Mouse (Mus musculus): ENCODE data around the gene Gas8. TPM values are rescaled to one million over a fixed set of nuclear protein-coding genes. Genes with fewer than 3 reads are reported as not detected.
A peak's percentile ranks its signal among the peaks of the same experiment; 100 is the strongest.
"Not testable (repeated sequence)": the region's sequence is repeated elsewhere in the genome, so short reads cannot be mapped to it uniquely, and the experiment has no call there.

Gas8 gene
- polyA plus RNA-seq (2015; fragmentation: Nextera tagmentation; extraction: Ambion mirVana), result 2.5 and 2.7 TPM in 2 replicates

- peak within 1 kb of the TSS; percentile 64 for H3K4me3 ChIP-seq (ENCODE audit: low read depth, low read length)
- H3K27me3 ChIP-seq (ENCODE audit: control insufficient read depth, insufficient read depth, low read depth, low read length), result peaks cover 33% of the 10 kb centered on the region
- peak within 1 kb of the TSS; percentile 72 for H3K4me2 ChIP-seq (ENCODE audit: low read depth, low read length)
- peak within 1 kb of the TSS; percentile 38 for H3K9ac ChIP-seq (ENCODE audit: low read depth, low read length)
- peaks cover 13% of the 10 kb centered on the region for H3K4me1 ChIP-seq (ENCODE audit: control insufficient read depth, low read depth, low read length)
- no peaks in the 10 kb centered on the region for H3K9me3 ChIP-seq (replicated peaks; ENCODE audit: control insufficient read depth, low read length)
- H3K36me3 ChIP-seq (ENCODE audit: control insufficient read depth, insufficient read depth), result no peaks in the 10 kb centered on the region
- 0% methylated on average over 20 of the region's 20 CpGs for WGBS (ENCODE audit: insufficient replicate concordance)
- no peak within 1 kb of the TSS for H3K27ac ChIP-seq (ENCODE audit: low read length)
- peak; percentile 91 for ATAC-seq (ENCODE audit: low read depth)
Measured at GRCm38 (mm10) chr8:123518667-123519066, at the start of gene Gas8. TSS of gene Gas8 (plus strand) at chr8:123518834.

- H3K9ac ChIP-seq (ENCODE audit: low read depth, low read length); H3K4me1 ChIP-seq (ENCODE audit: control insufficient read depth, low read depth, low read length); H3K9me3 ChIP-seq (replicated peaks; ENCODE audit: control insufficient read depth, low read length); H3K36me3 ChIP-seq (ENCODE audit: control insufficient read depth, insufficient read depth); ATAC-seq (ENCODE audit: low read depth); H3K27me3 ChIP-seq (ENCODE audit: control insufficient read depth, insufficient read depth, low read depth, low read length): not testable (repeated sequence)
- 57% methylated on average over 6 of the region's 6 CpGs for WGBS (ENCODE audit: insufficient replicate concordance)
- Histone ChIP-seq H3K4me3 (ENCODE audit: low read depth, low read length) (peak overlapping the region; percentile 13; the same call in 1 of the 2 replicates), H3K4me2 (ENCODE audit: low read depth, low read length) (0 out of 2 replicates have a peak overlapping the region, but pooled peaks have one; percentile 9), H3K27ac (ENCODE audit: low read length) (peak overlapping the region; percentile 37)
Measured at GRCm38 (mm10) chr8:123472991-123473390, 45.6 kb upstream of the Gas8 start.

GRCm38 (mm10) chr8:123474549-123474948 is 44.1 kb upstream of the Gas8 start:
- not testable (repeated sequence) for H3K9ac ChIP-seq (ENCODE audit: low read depth, low read length); H3K27ac ChIP-seq (ENCODE audit: low read length); H3K4me2 ChIP-seq (ENCODE audit: low read depth, low read length); H3K27me3 ChIP-seq (ENCODE audit: control insufficient read depth, insufficient read depth, low read depth, low read length); H3K36me3 ChIP-seq (ENCODE audit: control insufficient read depth, insufficient read depth); H3K4me3 ChIP-seq (ENCODE audit: low read depth, low read length); H3K9me3 ChIP-seq (replicated peaks; ENCODE audit: control insufficient read depth, low read length); ATAC-seq (ENCODE audit: low read depth)
- WGBS (ENCODE audit: insufficient replicate concordance), result 26% methylated on average over 5 of the region's 5 CpGs
- H3K4me1 ChIP-seq (ENCODE audit: control insufficient read depth, low read depth, low read length), result peaks cover 18% of the 10 kb centered on the region

- peaks cover 10% of the 10 kb centered on the region; the same call in 1 of the 2 replicates for H3K36me3 ChIP-seq (ENCODE audit: control insufficient read depth, insufficient read depth)
- H3K9me3 ChIP-seq (replicated peaks; ENCODE audit: control insufficient read depth, low read length), result no peaks in the 10 kb centered on the region
- no peak; the same call in 1 of the 2 replicates for ATAC-seq (ENCODE audit: low read depth)
- H3K4me1 ChIP-seq (ENCODE audit: control insufficient read depth, low read depth, low read length), result peaks cover 18% of the 10 kb centered on the region
- H3K27me3 ChIP-seq (ENCODE audit: control insufficient read depth, insufficient read depth, low read depth, low read length), result no peaks in the 10 kb centered on the region
- WGBS (ENCODE audit: insufficient replicate concordance), result 10% methylated on average over 34 of the region's 34 CpGs
- peak overlapping the region; percentile 80 for H3K4me3 ChIP-seq (ENCODE audit: low read depth, low read length)
- peak overlapping the region; percentile 87 for H3K27ac ChIP-seq (ENCODE audit: low read length)
- peak overlapping the region; percentile 72 for H3K4me2 ChIP-seq (ENCODE audit: low read depth, low read length)
- peak overlapping the region; percentile 77 for H3K9ac ChIP-seq (ENCODE audit: low read depth, low read length)
Measured at GRCm38 (mm10) chr8:123476911-123477736, 41.5 kb upstream of the Gas8 start.

GRCm38 (mm10) chr8:123477737-123478258 is 40.8 kb upstream of the Gas8 start, which contains the start of gene Afg3l1:
TSS of gene Afg3l1 (plus strand) at chr8:123477903.
- H3K27me3 ChIP-seq (ENCODE audit: control insufficient read depth, insufficient read depth, low read depth, low read length), result no peaks in the 10 kb centered on the region
- under 1% methylated on average over 55 of the region's 58 CpGs for WGBS (ENCODE audit: insufficient replicate concordance)
- peaks cover 18% of the 10 kb centered on the region for H3K4me1 ChIP-seq (ENCODE audit: control insufficient read depth, low read depth, low read length)
- peak within 1 kb of the TSS; percentile 87 for H3K27ac ChIP-seq (ENCODE audit: low read length)
- ATAC-seq (ENCODE audit: low read depth), result peak; percentile 95
- peak within 1 kb of the TSS; percentile 77 for H3K9ac ChIP-seq (ENCODE audit: low read depth, low read length)
- H3K4me2 ChIP-seq (ENCODE audit: low read depth, low read length), result peak within 1 kb of the TSS; percentile 72
- H3K36me3 ChIP-seq (ENCODE audit: control insufficient read depth, insufficient read depth), result peaks cover 11% of the 10 kb centered on the region
- no peaks in the 10 kb centered on the region for H3K9me3 ChIP-seq (replicated peaks; ENCODE audit: control insufficient read depth, low read length)
- peak within 1 kb of the TSS; percentile 80 for H3K4me3 ChIP-seq (ENCODE audit: low read depth, low read length)

GRCm38 (mm10) chr8:123478456-123479218 is 40.0 kb upstream of the Gas8 start:
- peaks cover 11% of the 10 kb centered on the region for H3K36me3 ChIP-seq (ENCODE audit: control insufficient read depth, insufficient read depth)
- peak overlapping the region; percentile 72 for H3K4me2 ChIP-seq (ENCODE audit: low read depth, low read length)
- H3K9me3 ChIP-seq (replicated peaks; ENCODE audit: control insufficient read depth, low read length), result no peaks in the 10 kb centered on the region
- H3K27ac ChIP-seq (ENCODE audit: low read length), result peak overlapping the region; percentile 87
- peaks cover 18% of the 10 kb centered on the region for H3K4me1 ChIP-seq (ENCODE audit: control insufficient read depth, low read depth, low read length)
- H3K27me3 ChIP-seq (ENCODE audit: control insufficient read depth, insufficient read depth, low read depth, low read length), result no peaks in the 10 kb centered on the region
- peak overlapping the region; percentile 80 for H3K4me3 ChIP-seq (ENCODE audit: low read depth, low read length)
- no peak for ATAC-seq (ENCODE audit: low read depth)
- H3K9ac ChIP-seq (ENCODE audit: low read depth, low read length), result peak overlapping the region; percentile 77
- WGBS (ENCODE audit: insufficient replicate concordance), result 27% methylated on average over 16 of the region's 16 CpGs

- Histone ChIP-seq H3K27ac (ENCODE audit: low read length) (no peak overlapping the region), H3K27me3 (ENCODE audit: control insufficient read depth, insufficient read depth, low read depth, low read length) (no peaks in the 10 kb centered on the region), H3K36me3 (ENCODE audit: control insufficient read depth, insufficient read depth) (peaks cover 37% of the 10 kb centered on the region), H3K9ac (ENCODE audit: low read depth, low read length) (no peak overlapping the region), H3K4me3 (ENCODE audit: low read depth, low read length) (no peak overlapping the region), H3K4me2 (ENCODE audit: low read depth, low read length) (no peak overlapping the region), H3K9me3 (replicated peaks; ENCODE audit: control insufficient read depth, low read length) (no peaks in the 10 kb centered on the region), H3K4me1 (ENCODE audit: control insufficient read depth, low read depth, low read length) (peaks cover 10% of the 10 kb centered on the region)
- WGBS (ENCODE audit: insufficient replicate concordance), result 86% methylated on average over 7 of the region's 7 CpGs
- ATAC-seq (ENCODE audit: low read depth), result no peak
Measured at GRCm38 (mm10) chr8:123482627-123483026, 36.0 kb upstream of the Gas8 start.

- Histone ChIP-seq H3K4me1 (ENCODE audit: control insufficient read depth, low read depth, low read length) (no peaks in the 10 kb centered on the region), H3K27me3 (ENCODE audit: control insufficient read depth, insufficient read depth, low read depth, low read length) (no peaks in the 10 kb centered on the region), H3K9me3 (replicated peaks; ENCODE audit: control insufficient read depth, low read length) (no peaks in the 10 kb centered on the region), H3K27ac (ENCODE audit: low read length) (no peak overlapping the region), H3K4me3 (ENCODE audit: low read depth, low read length) (no peak overlapping the region), H3K4me2 (ENCODE audit: low read depth, low read length) (no peak overlapping the region), H3K36me3 (ENCODE audit: control insufficient read depth, insufficient read depth) (peaks cover 61% of the 10 kb centered on the region), H3K9ac (ENCODE audit: low read depth, low read length) (no peak overlapping the region)
- ATAC-seq (ENCODE audit: low read depth), result no peak
- WGBS (ENCODE audit: insufficient replicate concordance), result 76% methylated on average over 15 of the region's 15 CpGs
Measured at GRCm38 (mm10) chr8:123491280-123492075, 27.2 kb upstream of the Gas8 start.

All from liver, embryonic 16.5 days (tissue).